Mouse (Mus musculus): ENCODE results near the gene Otx2. TPM values are rescaled to one million over a fixed set of nuclear protein-coding genes. Genes with fewer than 3 reads are reported as not detected.

The Otx2 gene
- polyA plus RNA-seq, 1 experiment from 2014 or later, result not detected

GRCm38 (mm10) chr14:48664841-48665815, 8.5 kb downstream of the Otx2 start:
- Histone ChIP-seq H3K4me1 (replicated peaks; ENCODE audit: control insufficient read depth, insufficient read depth, low read length) (no peaks in the 10 kb centered on the region), H3K36me3 (ENCODE audit: control insufficient read depth, insufficient read depth, low read length) (no peaks in the 10 kb centered on the region), H3K27ac (ENCODE audit: low read depth, low read length) (no peak overlapping the region), H3K4me2 (peak overlapping the region; percentile 19; the same call in 1 of the 2 replicates), H3K9ac (ENCODE audit: low read depth, low read length) (no peak overlapping the region), H3K27me3 (replicated peaks; ENCODE audit: control insufficient read depth, insufficient read depth, low read length) (peaks cover 99% of the 10 kb centered on the region), H3K9me3 (ENCODE audit: control insufficient read depth, low read length) (no peaks in the 10 kb centered on the region), H3K4me3 (ENCODE audit: low read depth, low read length) (0 out of 2 replicates have a peak overlapping the region, but pooled peaks have one; percentile 8)
- under 1% methylated on average over 50 of the region's 50 CpGs for WGBS
- ATAC-seq (replicated peaks; ENCODE audit: low FRiP score) (no peak), DNase-seq (ENCODE audit: low spot score) (peak; percentile 59)

- ATAC-seq (replicated peaks; ENCODE audit: low FRiP score) (no peak), DNase-seq (ENCODE audit: low spot score) (no peak)
- Histone ChIP-seq H3K4me3 (ENCODE audit: low read depth, low read length) (0 out of 2 replicates have a peak overlapping the region, but pooled peaks have one; percentile 8), H3K4me2 (no peak overlapping the region), H3K4me1 (replicated peaks; ENCODE audit: control insufficient read depth, insufficient read depth, low read length) (no peaks in the 10 kb centered on the region), H3K9ac (ENCODE audit: low read depth, low read length) (no peak overlapping the region), H3K36me3 (ENCODE audit: control insufficient read depth, insufficient read depth, low read length) (no peaks in the 10 kb centered on the region), H3K27me3 (replicated peaks; ENCODE audit: control insufficient read depth, insufficient read depth, low read length) (peaks cover 99% of the 10 kb centered on the region), H3K9me3 (ENCODE audit: control insufficient read depth, low read length) (no peaks in the 10 kb centered on the region), H3K27ac (ENCODE audit: low read depth, low read length) (no peak overlapping the region)
- 2% methylated on average over 14 of the region's 14 CpGs for WGBS
These were observed 9.4 kb downstream of the Otx2 start for GRCm38 (mm10) chr14:48664001-48664810.

GRCm38 (mm10) chr14:48663531-48663930, 10.1 kb downstream of the Otx2 start:
- no peak for ATAC-seq (replicated peaks; ENCODE audit: low FRiP score)
- WGBS, result 4% methylated on average over 4 of the region's 4 CpGs

GRCm38 (mm10) chr14:48662568-48663236, 10.9 kb downstream of the Otx2 start:
- Histone ChIP-seq H3K27me3 (replicated peaks; ENCODE audit: control insufficient read depth, insufficient read depth, low read length) (peaks cover 99% of the 10 kb centered on the region), H3K4me1 (replicated peaks; ENCODE audit: control insufficient read depth, insufficient read depth, low read length) (no peaks in the 10 kb centered on the region), H3K9me3 (ENCODE audit: control insufficient read depth, low read length) (no peaks in the 10 kb centered on the region), H3K4me3 (ENCODE audit: low read depth, low read length) (no peak overlapping the region), H3K36me3 (ENCODE audit: control insufficient read depth, insufficient read depth, low read length) (no peaks in the 10 kb centered on the region), H3K27ac (ENCODE audit: low read depth, low read length) (no peak overlapping the region), H3K9ac (ENCODE audit: low read depth, low read length) (no peak overlapping the region), H3K4me2 (no peak overlapping the region)
- DNase-seq (ENCODE audit: low spot score) (no peak), ATAC-seq (replicated peaks; ENCODE audit: low FRiP score) (no peak)
- 3% methylated on average over 16 of the region's 16 CpGs for WGBS

More at GRCm38 (mm10) chr14:48663531-48663930, 10.1 kb downstream of the Otx2 start:
- Histone ChIP-seq H3K27ac (ENCODE audit: low read depth, low read length) (no peak overlapping the region), H3K4me3 (ENCODE audit: low read depth, low read length) (no peak overlapping the region), H3K4me2 (no peak overlapping the region), H3K4me1 (replicated peaks; ENCODE audit: control insufficient read depth, insufficient read depth, low read length) (no peaks in the 10 kb centered on the region), H3K9me3 (ENCODE audit: control insufficient read depth, low read length) (no peaks in the 10 kb centered on the region), H3K36me3 (ENCODE audit: control insufficient read depth, insufficient read depth, low read length) (no peaks in the 10 kb centered on the region), H3K9ac (ENCODE audit: low read depth, low read length) (no peak overlapping the region), H3K27me3 (replicated peaks; ENCODE audit: control insufficient read depth, insufficient read depth, low read length) (peaks cover 99% of the 10 kb centered on the region)
- no peak for DNase-seq (ENCODE audit: low spot score)

GRCm38 (mm10) chr14:48661646-48662567, 11.7 kb downstream of the Otx2 start:
- Histone ChIP-seq H3K4me1 (replicated peaks; ENCODE audit: control insufficient read depth, insufficient read depth, low read length) (no peaks in the 10 kb centered on the region), H3K27ac (ENCODE audit: low read depth, low read length) (no peak overlapping the region), H3K4me2 (no peak overlapping the region), H3K4me3 (ENCODE audit: low read depth, low read length) (no peak overlapping the region), H3K9me3 (ENCODE audit: control insufficient read depth, low read length) (no peaks in the 10 kb centered on the region), H3K27me3 (replicated peaks; ENCODE audit: control insufficient read depth, insufficient read depth, low read length) (peaks cover 99% of the 10 kb centered on the region), H3K36me3 (ENCODE audit: control insufficient read depth, insufficient read depth, low read length) (no peaks in the 10 kb centered on the region), H3K9ac (ENCODE audit: low read depth, low read length) (no peak overlapping the region)
- WGBS, result 5% methylated on average over 38 of the region's 38 CpGs
- DNase-seq (ENCODE audit: low spot score), result no peak
- no peak for ATAC-seq (replicated peaks; ENCODE audit: low FRiP score)

DNA sequence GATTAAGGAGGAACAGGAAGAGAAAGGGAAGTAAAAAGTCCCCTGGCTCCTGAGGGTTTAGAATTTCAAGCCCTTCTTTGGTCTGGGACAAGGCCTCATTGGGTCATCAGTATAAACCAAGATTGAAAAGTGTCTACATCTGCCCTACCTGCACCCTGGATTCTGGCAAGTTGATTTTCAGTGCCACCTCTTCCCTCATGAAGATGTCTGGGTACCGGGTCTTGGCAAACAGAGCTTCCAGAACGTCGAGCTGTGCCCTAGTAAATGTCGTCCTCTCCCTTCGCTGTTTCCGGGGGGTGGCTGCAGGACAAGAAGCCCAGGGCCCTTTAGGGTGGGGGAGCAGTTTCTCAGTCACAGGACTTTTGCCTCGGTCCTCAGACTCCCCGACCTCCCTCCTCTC, 12.5 kb downstream of the Otx2 start:
- 23% methylated on average over 8 of the region's 8 CpGs for WGBS
- H3K36me3 ChIP-seq (ENCODE audit: control insufficient read depth, insufficient read depth, low read length), result no peaks in the 10 kb centered on the region
- H3K27ac ChIP-seq (ENCODE audit: low read depth, low read length), result no peak overlapping the region
- H3K27me3 ChIP-seq (replicated peaks; ENCODE audit: control insufficient read depth, insufficient read depth, low read length), result peaks cover 99% of the 10 kb centered on the region
- ATAC-seq (replicated peaks; ENCODE audit: low FRiP score) (no peak), DNase-seq (ENCODE audit: low spot score) (no peak)
- H3K4me3 ChIP-seq (ENCODE audit: low read depth, low read length), result no peak overlapping the region
- no peak overlapping the region for H3K4me2 ChIP-seq
- no peaks in the 10 kb centered on the region for H3K4me1 ChIP-seq (replicated peaks; ENCODE audit: control insufficient read depth, insufficient read depth, low read length)
- H3K9me3 ChIP-seq (ENCODE audit: control insufficient read depth, low read length), result no peaks in the 10 kb centered on the region
- H3K9ac ChIP-seq (ENCODE audit: low read depth, low read length), result no peak overlapping the region

DNA sequence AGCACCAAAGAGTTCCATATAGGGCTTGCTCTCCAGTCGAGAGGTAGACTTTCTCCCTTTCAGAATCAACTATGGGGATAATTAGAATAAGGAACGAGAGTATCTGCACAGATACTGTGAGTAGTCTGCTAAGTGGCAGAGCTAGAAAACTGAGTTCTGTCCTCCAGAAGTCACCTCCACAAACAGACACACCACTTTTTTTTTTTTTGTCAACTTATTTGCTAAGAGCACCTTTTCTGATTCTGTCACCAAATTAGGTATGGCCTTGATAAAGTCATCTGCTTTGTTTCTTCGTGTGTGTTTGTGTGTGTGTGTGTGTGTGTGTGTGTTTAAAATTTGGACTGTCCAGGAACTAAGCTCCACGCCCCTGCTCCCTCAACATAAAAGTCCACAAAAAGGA, 13.0 kb downstream of the Otx2 start:
- Histone ChIP-seq H3K9me3 (ENCODE audit: control insufficient read depth, low read length) (no peaks in the 10 kb centered on the region), H3K36me3 (ENCODE audit: control insufficient read depth, insufficient read depth, low read length) (no peaks in the 10 kb centered on the region), H3K4me3 (ENCODE audit: low read depth, low read length) (no peak overlapping the region), H3K4me2 (no peak overlapping the region), H3K4me1 (replicated peaks; ENCODE audit: control insufficient read depth, insufficient read depth, low read length) (no peaks in the 10 kb centered on the region), H3K27me3 (replicated peaks; ENCODE audit: control insufficient read depth, insufficient read depth, low read length) (peaks cover 99% of the 10 kb centered on the region), H3K9ac (ENCODE audit: low read depth, low read length) (no peak overlapping the region), H3K27ac (ENCODE audit: low read depth, low read length) (no peak overlapping the region)
- ATAC-seq (replicated peaks; ENCODE audit: low FRiP score), result no peak
- 63% methylated on average over 4 of the region's 4 CpGs for WGBS
- DNase-seq (ENCODE audit: low spot score), result no peak

Measured in liver, embryonic 11.5 days (tissue).